Mouse (Mus musculus) liver, embryonic 15.5 days (tissue): ENCODE measurements around the gene Rab44. TPM values are rescaled to one million over a fixed set of nuclear protein-coding genes. Genes with fewer than 3 reads are reported as not detected.

Source experiments
- ATAC-seq: fragments of 200-750 bp; cut with Nextera tagmentation; 2 replicates; pipeline ENCODE4 v1.8.0; 2017; ENCODE audit warnings: moderate number of reproducible peaks, mild to moderate bottlenecking, moderate library complexity; ENCODE audit not compliant: insufficient read depth
- H3K27ac ChIP-seq: fragments of 300-500 bp; sonication (generic); replicated peaks from 2 replicates; pipeline ENCODE4 v1.5.1; 2015; ENCODE audit warnings: mild to moderate bottlenecking, inconsistent platforms
- H3K27me3 ChIP-seq: fragments of 300-500 bp; sonication (generic); 2 replicates; pipeline ENCODE4 v1.6.1; 2015; ENCODE audit warnings: mild to moderate bottlenecking, inconsistent platforms
- H3K36me3 ChIP-seq: fragments of 300-500 bp; sonication (generic); replicated peaks from 2 replicates; pipeline ENCODE4 v1.6.1; 2015; ENCODE audit warnings: moderate library complexity, mild to moderate bottlenecking, inconsistent platforms
- H3K4me1 ChIP-seq: fragments of 300-500 bp; sonication (generic); replicated peaks from 2 replicates; pipeline ENCODE4 v1.6.1; 2015; ENCODE audit warnings: inconsistent platforms
- H3K4me2 ChIP-seq: fragments of 300-500 bp; sonication (generic); 2 replicates; pipeline ENCODE4 v1.6.1; 2015; ENCODE audit warnings: moderate library complexity, mild to moderate bottlenecking, inconsistent platforms
- H3K4me3 ChIP-seq: fragments of 300-500 bp; sonication (generic); replicated peaks from 2 replicates; pipeline ENCODE4 v1.5.1; 2015; ENCODE audit warnings: mild to moderate bottlenecking, inconsistent platforms
- H3K9ac ChIP-seq: fragments of 300-500 bp; sonication (generic); 2 replicates; pipeline ENCODE4 v1.6.1; 2015; ENCODE audit warnings: moderate library complexity, mild to moderate bottlenecking, inconsistent platforms
- H3K9me3 ChIP-seq: fragments of 300-500 bp; sonication (generic); replicated peaks from 2 replicates; pipeline ENCODE4 v1.6.1; 2016; ENCODE audit warnings: inconsistent platforms
- WGBS: fragments of 180-500 bp; shearing (Covaris S2); methylation state at CpG from one replicate; pipeline ENCODE4 v1.1.7; 2015; ENCODE audit warnings: mixed read lengths; ENCODE audit not compliant: insufficient replicate concordance; 5-methylcytosine and 5-hydroxymethylcytosine counted together
- polyA plus RNA-seq: library from polyadenylated mRNA; unstranded; fragments of >200 nt; fragmentation: Nextera tagmentation; extraction: Ambion mirVana; gene quantifications from 2 replicates; pipeline ENCODE4 v1.2.1, GENCODE M21; 2015

Gene Rab44
- polyA plus RNA-seq, 1 experiment from 2014 or later, result 7.8 TPM

DNA sequence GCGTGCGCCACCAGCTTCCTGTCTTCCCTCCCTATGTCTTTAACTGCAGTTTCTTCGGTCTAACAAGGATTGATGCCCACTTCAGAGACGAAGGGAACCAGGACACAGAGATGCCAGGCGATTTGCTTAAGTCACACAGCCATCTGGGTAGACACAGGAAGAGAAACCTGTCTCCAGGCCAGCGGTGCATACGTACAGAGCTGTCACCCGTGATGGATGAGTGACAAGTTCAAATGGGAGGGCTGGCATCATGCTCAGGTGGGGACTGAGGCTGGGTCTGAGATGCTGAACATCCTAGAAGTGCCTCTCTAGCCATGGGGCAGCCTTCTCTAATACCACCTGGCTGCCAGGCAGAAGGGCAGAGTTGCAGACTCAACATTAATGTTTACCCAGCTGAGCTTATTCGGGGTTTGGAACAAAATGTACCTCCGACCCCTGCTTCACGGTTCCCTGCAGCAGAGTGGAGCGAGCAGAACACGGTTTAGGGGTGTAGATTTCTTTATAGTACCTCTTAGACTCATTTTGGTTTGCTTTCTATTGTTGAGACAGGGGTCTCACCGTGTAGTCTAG, 56.6 kb downstream of the Rab44 start:
- H3K36me3 ChIP-seq, result no peaks in the 10 kb centered on the region
- WGBS, result 44% methylated on average over 14 of the region's 14 CpGs
- H3K4me2 ChIP-seq, result no peak overlapping the region
- H3K9me3 ChIP-seq, result no peaks in the 10 kb centered on the region
- H3K27ac ChIP-seq, result no peak overlapping the region
- 0 out of 2 replicates have a peak, but pooled peaks cover 8% of the 10 kb centered on the region for H3K27me3 ChIP-seq
- peaks cover 19% of the 10 kb centered on the region for H3K4me1 ChIP-seq
- H3K9ac ChIP-seq, result no peak overlapping the region
- H3K4me3 ChIP-seq, result no peak overlapping the region
- no peak for ATAC-seq

DNA sequence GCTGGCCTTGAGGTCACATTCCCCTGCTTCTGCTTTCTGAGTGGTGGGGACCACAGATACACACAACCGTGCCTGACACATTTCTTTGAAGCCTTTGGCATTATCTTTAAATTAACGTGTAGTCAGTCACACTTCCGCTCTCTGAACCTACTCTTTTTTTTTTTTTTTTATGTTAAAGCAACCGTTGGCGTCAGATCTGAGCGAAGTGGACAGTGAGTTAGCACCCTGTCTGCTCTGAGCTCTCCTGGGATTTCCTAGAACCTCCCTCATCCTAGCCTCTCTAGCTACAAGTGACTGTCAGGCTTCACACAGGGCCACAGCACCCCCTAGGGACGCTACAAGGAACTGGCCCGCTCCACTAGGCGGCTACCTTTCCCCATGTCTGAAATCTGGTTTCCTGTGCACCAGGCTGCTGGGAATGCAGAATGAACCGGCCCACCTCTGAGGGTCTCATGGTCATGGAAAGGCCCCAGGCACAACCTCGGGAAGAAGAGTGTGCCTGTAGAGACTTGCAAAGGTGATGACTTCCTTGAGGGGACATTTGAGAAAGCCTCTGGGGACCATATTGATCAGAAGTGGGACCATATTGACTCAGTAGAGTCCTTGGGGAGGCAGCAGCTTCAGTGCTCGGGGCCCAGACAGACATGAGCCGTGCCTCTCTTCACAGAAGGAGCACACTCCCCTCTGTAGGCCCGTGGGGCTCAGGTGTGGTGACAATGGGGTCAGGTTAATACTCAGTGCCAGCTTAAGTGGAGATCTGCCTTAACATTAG, 57.2 kb downstream of the Rab44 start:
- no peaks in the 10 kb centered on the region for H3K9me3 ChIP-seq
- H3K27me3 ChIP-seq, result 0 out of 2 replicates have a peak, but pooled peaks cover 4% of the 10 kb centered on the region
- WGBS, result 2% methylated on average over 14 of the region's 14 CpGs
- H3K36me3 ChIP-seq, result no peaks in the 10 kb centered on the region
- H3K4me1 ChIP-seq, result peaks cover 13% of the 10 kb centered on the region
- no peak overlapping the region for H3K4me3 ChIP-seq
- H3K4me2 ChIP-seq, result no peak overlapping the region
- no peak overlapping the region for H3K9ac ChIP-seq
- no peak for ATAC-seq
- no peak overlapping the region for H3K27ac ChIP-seq

DNA sequence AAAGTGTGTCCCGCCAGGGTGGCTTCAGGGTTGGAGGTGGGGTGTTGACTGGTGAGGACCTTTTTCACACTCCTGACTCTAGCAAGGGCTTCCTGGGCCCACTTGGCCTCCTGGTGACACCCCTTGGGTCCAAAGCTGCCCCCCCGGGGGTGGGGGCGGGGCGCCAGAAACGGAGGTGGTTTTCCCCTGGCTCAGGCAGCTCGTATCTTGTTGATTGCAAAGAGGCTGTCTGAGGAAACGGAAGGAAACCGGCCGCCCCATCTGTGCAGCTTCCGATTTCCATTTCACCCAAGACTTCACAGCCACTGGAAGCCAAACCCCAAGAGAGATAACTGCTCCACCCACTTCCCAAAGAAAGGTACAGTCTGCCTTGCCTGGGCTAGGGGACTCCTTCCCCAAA, 58.1 kb downstream of the Rab44 start:
- no peaks in the 10 kb centered on the region for H3K9me3 ChIP-seq
- H3K27me3 ChIP-seq, result 0 out of 2 replicates have a peak, but pooled peaks cover 4% of the 10 kb centered on the region
- no peaks in the 10 kb centered on the region for H3K36me3 ChIP-seq
- WGBS, result 12% methylated on average over 10 of the region's 10 CpGs
- peaks cover 11% of the 10 kb centered on the region for H3K4me1 ChIP-seq
- no peak overlapping the region for H3K27ac ChIP-seq
- ATAC-seq, result no peak
- H3K9ac ChIP-seq, result no peak overlapping the region
- no peak overlapping the region for H3K4me3 ChIP-seq
- no peak overlapping the region for H3K4me2 ChIP-seq

- H3K36me3 ChIP-seq, result no peaks in the 10 kb centered on the region
- H3K4me3 ChIP-seq, result no peak overlapping the region
- peaks cover 11% of the 10 kb centered on the region for H3K4me1 ChIP-seq
- no peaks in the 10 kb centered on the region for H3K9me3 ChIP-seq
- no peak overlapping the region for H3K9ac ChIP-seq
- H3K4me2 ChIP-seq, result no peak overlapping the region
- 67% methylated on average over 8 of the region's 8 CpGs for WGBS
- no peak overlapping the region for H3K27ac ChIP-seq
- H3K27me3 ChIP-seq, result 0 out of 2 replicates have a peak, but pooled peaks cover 4% of the 10 kb centered on the region
- ATAC-seq, result no peak
Measured at GRCm38 (mm10) chr17:29173165-29173564, 59.2 kb downstream of the Rab44 start.

- Histone ChIP-seq H3K4me3 (no peak overlapping the region), H3K4me1 (peaks cover 11% of the 10 kb centered on the region), H3K9ac (no peak overlapping the region), H3K27me3 (no peaks in the 10 kb centered on the region), H3K9me3 (no peaks in the 10 kb centered on the region), H3K27ac (no peak overlapping the region), H3K36me3 (no peaks in the 10 kb centered on the region), H3K4me2 (no peak overlapping the region)
- ATAC-seq, result no peak
- 38% methylated on average over 3 of the region's 3 CpGs for WGBS
Measured at GRCm38 (mm10) chr17:29175693-29176092, 61.7 kb downstream of the Rab44 start.

- H3K9me3 ChIP-seq, result no peaks in the 10 kb centered on the region
- peaks cover 6% of the 10 kb centered on the region for H3K4me1 ChIP-seq
- no peaks in the 10 kb centered on the region for H3K27me3 ChIP-seq
- H3K4me2 ChIP-seq, result no peak overlapping the region
- H3K4me3 ChIP-seq, result no peak overlapping the region
- no peak overlapping the region for H3K27ac ChIP-seq
- ATAC-seq, result no peak
- 22% methylated on average over 9 of the region's 9 CpGs for WGBS
- no peak overlapping the region for H3K9ac ChIP-seq
- H3K36me3 ChIP-seq, result no peaks in the 10 kb centered on the region
Measured at GRCm38 (mm10) chr17:29176391-29177267, 62.7 kb downstream of the Rab44 start.

DNA sequence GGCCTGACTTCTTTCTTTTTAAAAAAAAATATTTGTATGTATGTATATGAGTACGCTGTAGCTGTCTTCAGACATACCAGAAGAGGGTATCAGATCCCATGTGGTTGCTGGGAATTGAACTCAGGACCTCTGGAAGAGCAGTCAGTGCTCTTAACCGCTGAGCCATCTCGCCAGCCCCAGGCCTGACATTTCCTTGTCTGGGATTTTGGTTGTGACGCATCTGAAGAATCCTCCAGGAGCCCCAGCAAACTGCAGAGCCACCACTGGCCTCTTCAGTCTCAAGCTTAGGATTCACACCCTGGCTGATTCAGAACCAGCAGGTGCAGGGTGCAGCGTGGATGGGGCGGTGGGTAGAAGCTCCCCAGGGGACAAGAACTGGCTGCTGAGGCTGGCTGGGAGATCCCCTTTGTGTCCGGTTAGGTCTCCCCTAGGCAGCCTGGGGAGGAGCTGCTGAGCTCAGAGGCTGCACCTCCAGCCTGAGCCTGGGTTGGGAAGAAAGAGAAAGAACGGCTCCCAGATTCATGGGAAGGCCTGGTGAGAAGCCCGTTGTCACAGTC, 64.6 kb downstream of the Rab44 start:
- ATAC-seq, result no peak
- H3K4me3 ChIP-seq, result no peak overlapping the region
- H3K4me1 ChIP-seq, result no peaks in the 10 kb centered on the region
- H3K9me3 ChIP-seq, result no peaks in the 10 kb centered on the region
- H3K9ac ChIP-seq, result no peak overlapping the region
- WGBS, result 59% methylated on average over 9 of the region's 9 CpGs
- no peak overlapping the region for H3K4me2 ChIP-seq
- H3K27me3 ChIP-seq, result no peaks in the 10 kb centered on the region
- H3K27ac ChIP-seq, result no peak overlapping the region
- H3K36me3 ChIP-seq, result no peaks in the 10 kb centered on the region

GRCm38 (mm10) chr17:29179917-29180316, 66.0 kb downstream of the Rab44 start:
- Histone ChIP-seq H3K27me3 (no peaks in the 10 kb centered on the region), H3K9me3 (no peaks in the 10 kb centered on the region), H3K36me3 (no peaks in the 10 kb centered on the region), H3K4me2 (no peak overlapping the region), H3K4me3 (no peak overlapping the region), H3K4me1 (no peaks in the 10 kb centered on the region), H3K9ac (no peak overlapping the region), H3K27ac (no peak overlapping the region)
- WGBS, result 73% methylated on average over 6 of the region's 6 CpGs
- no peak for ATAC-seq

DNA sequence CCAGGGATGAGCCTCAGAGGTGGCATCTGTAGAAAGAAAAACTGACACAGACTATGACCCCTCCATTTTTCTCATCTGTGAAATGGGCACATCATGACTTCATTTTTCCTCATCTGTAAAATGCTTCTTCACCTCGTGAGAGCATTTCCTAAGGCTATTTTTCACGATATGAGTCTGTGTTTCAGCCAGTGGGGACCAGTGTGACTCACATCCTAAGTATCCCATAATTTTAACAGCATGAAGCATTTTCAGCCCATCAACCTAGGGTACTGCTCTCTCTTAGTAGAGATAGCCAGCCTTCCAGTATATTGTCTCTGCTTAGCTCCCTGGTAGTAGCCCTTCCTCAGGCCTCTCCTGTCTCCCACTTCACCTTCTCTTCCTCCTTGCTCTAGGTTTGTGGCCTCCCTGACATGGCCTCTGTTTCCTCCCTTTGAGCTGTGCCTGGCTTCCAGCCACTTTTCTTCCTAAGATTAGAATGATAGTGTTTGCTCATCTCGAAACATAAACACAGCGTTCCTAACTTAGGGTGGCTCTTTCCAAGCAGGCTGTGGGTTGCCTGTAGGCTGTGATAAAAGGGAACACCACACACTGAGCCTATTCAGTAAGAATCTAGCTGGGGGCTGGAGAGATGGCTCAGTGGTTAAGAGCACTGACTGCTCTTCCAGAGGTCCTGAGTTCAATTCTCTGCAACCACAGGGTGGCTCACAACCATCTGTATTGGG, 66.6 kb downstream of the Rab44 start:
- Histone ChIP-seq H3K36me3 (no peaks in the 10 kb centered on the region), H3K9ac (no peak overlapping the region), H3K27ac (no peak overlapping the region), H3K4me2 (no peak overlapping the region), H3K9me3 (no peaks in the 10 kb centered on the region), H3K27me3 (no peaks in the 10 kb centered on the region), H3K4me3 (no peak overlapping the region), H3K4me1 (no peaks in the 10 kb centered on the region)
- 43% methylated on average over 4 of the region's 4 CpGs for WGBS
- ATAC-seq, result no peak

DNA sequence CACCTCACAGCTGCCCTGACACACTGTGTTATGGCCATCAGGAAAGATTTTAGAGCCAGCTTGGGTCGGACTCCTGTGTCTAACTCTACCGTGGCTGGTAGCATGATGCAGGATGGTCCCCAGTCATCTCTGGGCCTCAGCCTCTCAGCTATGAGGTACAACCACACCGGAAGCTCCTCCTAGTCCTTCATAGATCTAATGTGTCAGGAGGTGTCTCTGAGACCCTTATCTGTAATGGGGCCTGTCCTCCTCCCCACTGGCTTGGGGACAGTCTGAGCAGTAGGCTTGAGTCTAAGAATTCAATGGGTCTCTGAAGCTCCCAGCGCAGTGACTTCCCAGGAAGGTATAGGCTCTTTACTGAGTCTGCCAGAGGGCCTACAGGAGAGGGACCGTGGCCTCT, 67.8 kb downstream of the Rab44 start:
- ATAC-seq, result no peak
- no peaks in the 10 kb centered on the region for H3K27me3 ChIP-seq
- H3K9me3 ChIP-seq, result no peaks in the 10 kb centered on the region
- no peak overlapping the region for H3K9ac ChIP-seq
- no peak overlapping the region for H3K4me3 ChIP-seq
- H3K36me3 ChIP-seq, result no peaks in the 10 kb centered on the region
- no peak overlapping the region for H3K27ac ChIP-seq
- WGBS, result 46% methylated on average over 5 of the region's 5 CpGs
- H3K4me2 ChIP-seq, result no peak overlapping the region
- H3K4me1 ChIP-seq, result no peaks in the 10 kb centered on the region
